Mouse (Mus musculus) kidney, postnatal 36 days (tissue): ENCODE measurements around the gene Tomm5.
"Not testable (repeated sequence)": the region's sequence is repeated elsewhere in the genome, so short reads cannot be mapped to it uniquely, and the experiment has no call there.

Source experiments
- DNase-seq, 2 experiments: peaks; one replicate each; pipeline ENCODE4 v3.0.0; 2021 to 2022; ENCODE audit warnings: mixed read lengths in 2 of 2

Gene Tomm5

DNA sequence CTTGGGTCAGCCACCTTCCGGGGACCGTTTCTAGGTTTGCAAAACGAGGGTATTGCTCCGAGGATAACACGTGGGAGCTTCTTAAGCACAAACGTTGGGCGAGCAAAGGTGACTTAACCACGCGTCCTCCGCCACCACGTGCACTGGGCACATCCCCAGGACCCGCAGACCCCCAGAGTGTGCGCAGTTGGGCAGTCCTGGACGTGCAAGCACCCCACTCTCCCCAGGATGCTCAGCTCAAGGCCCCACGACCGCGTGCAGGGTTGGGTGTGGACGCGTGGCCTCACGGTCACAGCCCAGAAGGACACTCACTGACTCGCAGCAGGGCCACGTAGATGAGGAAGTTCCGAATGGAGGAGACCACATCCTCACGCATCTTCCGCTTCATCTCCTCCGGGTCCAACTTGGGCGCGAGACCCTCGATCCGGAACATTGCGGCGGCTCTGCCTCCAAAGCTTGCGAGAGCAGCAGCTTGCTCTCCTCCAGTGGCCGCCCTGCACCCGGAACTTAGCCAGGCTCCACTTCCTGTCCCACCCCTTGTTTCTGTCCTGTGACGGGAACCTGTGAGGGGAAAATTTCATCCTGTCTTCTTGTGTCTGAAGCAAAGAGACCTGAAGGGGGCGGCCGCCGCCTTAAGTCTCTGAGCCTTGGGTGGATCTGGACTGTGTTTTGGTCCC lies at the start of gene Tomm5:
Gene Tomm5, minus strand, starts transcription at position 514 of the 677 bp plus-strand sequence.
- DNase-seq: peak; percentile 94 to 95

DNA sequence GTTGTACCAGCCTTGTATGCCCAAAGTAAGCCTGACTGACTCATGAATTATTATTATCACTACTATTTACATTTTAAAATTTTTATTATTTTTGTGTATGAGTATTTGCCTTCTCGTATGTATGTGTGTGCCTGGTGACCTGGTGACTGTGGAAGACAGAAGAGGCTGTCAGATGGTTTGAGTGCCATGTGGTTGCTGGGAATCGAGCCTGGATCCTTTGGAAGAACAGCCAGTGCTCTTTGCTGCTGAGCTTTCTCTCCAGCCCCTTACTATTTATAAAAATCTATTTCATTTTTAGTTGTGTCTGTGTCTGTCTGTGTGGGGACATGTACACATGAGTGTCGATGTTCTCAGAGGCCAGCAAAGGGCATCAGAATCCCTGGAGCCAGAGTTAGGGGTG lies 48.5 kb upstream of the Tomm5 start:
- no peak for DNase-seq

DNA sequence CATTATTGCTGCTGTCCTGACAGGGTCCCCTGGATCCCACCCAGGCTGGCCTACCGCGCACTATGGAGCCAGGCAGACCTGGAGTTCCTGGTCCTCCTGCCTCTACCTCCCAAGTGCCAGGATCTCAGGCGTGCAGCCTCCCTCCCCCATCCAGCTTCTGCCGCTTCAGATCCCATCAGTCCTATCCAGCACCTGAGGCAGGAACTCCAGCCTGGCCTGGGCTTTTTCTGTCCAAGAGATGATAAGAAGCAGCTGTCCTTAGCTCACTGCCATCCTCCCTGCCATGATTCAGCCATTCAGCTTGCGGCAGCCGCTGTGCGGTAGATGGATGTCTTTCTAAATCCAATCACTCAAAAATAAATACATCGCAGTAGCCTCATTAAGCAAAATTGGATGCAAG lies 35.1 kb upstream of the Tomm5 start:
- no peak for DNase-seq

DNA sequence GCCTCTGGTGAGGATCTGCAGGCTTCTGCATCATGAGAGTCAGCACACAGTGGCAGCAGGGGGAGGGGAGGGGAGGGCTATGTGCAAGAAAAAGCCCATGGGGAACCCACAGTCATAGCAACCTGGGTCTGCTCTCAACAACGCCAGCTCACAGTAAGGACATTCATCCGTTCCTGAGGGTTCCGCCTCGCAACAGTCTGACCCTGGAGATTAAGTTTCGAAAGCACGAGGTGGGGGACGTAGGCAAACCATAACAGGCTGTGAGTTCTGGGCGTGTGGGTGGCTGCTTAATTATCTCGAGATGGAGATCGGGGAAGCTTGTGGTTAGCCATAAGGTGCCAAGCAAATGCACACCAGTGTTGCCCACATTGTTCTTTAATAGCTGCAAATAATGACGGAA lies 34.5 kb upstream of the Tomm5 start:
- no peak for DNase-seq

DNA sequence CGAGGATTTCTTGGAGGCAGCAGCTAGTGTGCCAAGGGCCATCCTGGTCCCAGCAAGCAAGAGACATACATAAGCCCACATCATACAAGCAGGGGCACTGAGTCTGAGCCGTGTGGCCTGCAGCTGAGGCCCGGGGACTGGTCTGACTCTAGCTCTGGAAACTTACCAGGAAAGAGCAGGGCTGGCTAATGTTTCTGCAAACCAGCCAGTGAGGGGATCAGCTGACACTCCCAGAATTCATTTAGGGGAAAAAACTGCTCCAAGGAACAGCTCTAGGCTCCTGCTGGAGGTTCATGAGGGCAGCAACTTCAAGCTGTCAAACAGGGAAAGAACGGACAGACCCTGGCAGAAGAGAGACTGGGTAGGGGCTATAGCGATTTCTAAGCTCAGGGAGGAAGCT lies 33.9 kb upstream of the Tomm5 start:
- DNase-seq: no peak

DNA sequence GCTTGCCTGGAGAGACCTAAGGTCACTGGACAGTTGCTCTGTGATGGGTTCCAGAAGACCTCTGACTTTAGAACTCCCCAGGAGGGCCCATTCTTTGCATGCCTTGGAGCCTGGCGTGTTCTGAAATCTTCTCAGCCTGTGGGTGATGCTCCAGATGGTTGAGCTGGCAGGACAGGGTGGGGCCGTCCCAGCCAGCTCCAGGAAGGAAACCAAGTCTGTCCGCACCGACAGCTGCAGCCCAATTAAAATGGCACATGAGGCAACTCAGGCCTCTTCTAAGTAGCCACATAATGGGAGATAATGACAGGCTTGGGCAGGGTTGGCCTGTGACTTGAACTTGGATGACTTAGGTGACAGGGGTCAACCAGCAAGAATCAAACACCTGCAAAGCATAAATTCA lies 29.7 kb upstream of the Tomm5 start:
- DNase-seq: peak; percentile 17 to 18

DNA sequence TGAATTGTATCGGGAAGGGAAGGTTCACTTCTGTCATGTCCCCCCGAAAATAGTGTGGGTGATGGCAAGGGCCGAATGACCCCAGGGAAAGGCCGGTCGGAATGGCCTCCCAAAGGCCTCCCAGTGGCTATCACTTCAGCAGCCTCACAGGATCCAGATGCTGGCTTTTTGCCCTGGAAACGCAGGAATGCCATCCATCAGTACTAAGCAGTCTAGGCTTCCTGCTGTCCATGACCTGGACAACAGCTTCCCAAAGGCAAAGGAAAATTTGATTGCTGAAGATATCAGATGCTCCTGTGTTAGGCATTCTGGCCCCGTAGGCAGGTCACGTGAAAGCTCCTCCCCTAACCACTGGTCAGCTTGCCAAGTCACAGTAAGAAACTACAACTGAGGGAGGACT lies 26.6 kb upstream of the Tomm5 start:
- peak; percentile 32 to 42 for DNase-seq

DNA sequence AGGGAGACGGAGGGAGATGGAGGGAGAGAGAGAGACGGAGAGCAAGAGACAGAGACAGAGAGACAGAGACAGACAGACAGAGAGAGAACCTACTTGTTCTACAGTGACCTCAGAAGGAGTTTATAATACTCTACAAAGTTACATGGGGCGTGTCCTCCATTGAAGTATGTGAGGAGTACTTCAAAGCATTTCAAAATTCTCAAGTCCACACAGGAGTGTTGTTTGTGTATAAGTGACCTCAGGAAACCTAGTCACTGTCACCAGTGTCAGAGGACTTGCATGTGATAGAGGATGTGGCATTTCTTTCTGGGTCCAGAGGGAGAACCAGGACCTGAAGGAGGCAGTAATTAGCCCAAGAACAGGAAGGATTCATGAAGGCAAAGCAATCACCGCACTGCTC lies 23.1 kb upstream of the Tomm5 start:
- DNase-seq: no peak

DNA sequence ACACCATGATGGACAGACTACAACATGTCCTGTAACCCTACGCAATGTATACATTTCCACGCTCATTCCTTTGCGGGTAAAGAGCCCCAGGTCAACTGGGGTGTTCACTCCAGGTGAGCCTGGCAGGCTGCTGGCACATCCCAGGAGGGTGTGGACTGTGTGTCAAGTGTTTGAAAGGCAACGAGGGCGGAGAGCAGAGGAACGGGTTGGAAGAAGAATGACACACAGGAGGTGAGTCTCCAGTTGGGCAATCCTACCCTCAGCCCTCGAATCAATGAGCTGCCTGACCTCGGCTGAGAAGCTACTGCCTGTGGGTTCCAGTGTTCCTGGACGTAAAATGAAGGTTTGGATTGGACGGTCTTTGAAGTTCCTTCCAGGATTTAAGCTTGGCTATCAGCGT lies 13.4 kb upstream of the Tomm5 start:
- no peak for DNase-seq

DNA sequence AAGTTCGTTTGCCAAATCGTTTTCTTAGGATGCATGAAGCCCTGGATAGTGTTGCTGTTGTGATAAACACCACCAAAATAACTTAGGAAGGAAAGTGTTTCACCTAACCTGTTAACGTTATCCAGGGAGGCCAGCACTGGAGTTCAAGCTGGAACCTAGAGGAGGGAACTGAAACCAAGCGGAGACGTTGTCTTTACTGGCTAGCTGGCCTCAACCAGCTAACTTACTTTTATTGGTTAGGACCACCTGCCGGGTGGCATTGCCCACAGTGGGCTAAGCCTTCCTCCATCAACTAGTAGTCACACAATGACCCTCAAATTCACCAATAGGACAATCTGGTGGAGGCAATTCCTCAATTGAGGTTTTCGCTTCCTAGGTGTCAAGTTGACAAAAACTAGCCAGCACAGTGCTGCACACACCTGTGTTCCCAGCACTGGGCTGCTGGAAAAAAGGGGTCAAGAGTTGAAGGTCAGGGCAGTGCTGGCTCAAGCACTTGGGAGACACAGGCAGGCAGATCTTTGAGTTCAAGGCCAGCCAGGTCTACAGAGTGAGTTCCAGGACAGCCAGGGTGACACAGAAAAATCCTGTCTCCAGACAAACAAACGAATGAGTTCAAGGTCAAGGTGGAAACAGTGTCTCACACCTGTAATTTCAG lies 669 bp upstream of the Tomm5 start:
- no peak for DNase-seq

DNA sequence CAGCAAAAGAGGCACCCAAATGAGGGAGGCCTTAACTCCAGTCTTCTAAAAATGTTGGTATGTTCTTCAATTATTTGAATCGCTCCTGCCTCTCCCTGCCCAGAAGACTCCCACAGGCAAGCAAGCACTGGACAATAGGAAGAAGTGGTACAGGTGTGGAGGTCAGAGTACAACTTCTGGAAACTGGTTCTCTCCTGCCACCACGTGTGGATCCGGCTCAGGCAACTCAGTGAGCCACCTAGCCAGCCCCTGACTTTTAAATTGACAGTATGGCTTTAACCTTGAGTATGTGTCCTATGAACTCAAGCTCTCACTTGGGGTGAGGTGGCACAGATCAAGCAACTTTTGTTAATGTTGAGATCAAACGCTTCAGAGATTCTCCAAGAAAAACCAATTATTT lies 848 bp downstream of the Tomm5 start:
- peak; percentile 35 to 46 for DNase-seq

DNA sequence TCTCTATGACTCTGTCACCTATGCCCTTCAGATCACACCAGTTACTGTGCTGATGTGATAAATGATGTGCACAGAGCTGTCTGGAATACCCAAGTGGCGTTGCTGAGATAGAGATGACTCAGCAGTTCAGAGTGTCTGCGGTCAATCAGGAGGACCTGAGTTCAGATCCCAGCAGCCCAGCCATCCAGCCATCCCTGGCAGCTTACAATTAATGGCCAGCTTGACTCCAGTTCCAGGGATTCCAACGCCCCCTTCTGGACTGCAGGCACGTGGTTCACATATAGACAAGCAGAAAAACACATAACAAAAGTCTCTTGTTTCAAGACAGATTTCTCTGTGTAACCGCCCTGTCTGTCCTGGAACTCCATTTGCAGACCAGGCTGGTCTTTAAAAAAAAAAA lies 1.5 kb downstream of the Tomm5 start:
- DNase-seq: no peak

DNA sequence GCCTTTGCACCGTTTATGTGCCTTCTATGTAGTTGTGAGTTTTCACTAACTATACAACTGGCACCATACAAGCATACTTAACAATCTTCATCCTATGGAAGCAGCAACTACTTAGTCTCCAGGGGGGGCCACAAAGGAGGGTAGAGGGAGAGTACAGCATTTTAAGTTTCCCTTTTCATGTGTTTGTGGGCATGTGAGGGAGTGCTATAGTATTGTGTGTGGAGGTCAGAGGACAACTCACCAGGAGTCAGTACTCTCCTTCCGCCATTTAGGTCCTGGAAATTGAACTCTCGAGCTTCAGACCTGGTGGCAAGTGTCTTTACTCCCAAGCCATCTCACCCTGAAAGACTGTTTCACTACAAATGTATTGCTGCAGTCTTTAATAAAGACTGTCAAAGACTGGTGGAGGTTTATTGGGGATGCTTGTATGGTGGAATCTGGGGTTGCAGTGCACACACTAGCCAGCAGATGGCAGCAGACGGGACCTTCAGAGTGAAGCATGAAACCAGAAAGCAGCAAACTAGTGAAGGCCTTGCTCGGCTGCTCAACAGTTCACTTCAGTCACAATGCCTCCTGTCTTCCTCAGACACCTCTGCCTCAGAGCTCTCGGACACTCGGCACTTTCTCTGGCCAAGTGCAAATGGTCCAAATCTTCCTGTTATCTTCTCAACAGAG lies 10.6 kb downstream of the Tomm5 start:
- peak; percentile 59 to 87 for DNase-seq

DNA sequence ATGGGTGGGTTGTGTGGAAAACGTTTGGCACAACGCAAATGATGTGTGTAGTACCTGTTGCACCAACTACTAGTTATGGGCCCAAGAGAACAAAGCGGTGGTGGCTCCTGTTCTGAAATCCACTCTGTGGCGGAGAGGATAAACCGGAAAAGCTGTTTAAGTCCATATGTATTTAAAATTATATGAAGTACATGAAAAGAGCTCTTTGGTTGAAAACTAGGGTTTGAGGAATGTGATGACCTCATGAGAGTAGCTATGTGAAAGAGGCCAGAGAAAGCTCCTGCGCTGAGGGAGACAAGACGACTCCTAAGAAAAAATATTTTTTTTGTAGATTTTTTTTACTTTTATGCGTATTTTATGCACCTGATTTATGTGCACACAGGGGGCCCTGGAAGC lies 23.0 kb downstream of the Tomm5 start:
- no peak for DNase-seq

DNA sequence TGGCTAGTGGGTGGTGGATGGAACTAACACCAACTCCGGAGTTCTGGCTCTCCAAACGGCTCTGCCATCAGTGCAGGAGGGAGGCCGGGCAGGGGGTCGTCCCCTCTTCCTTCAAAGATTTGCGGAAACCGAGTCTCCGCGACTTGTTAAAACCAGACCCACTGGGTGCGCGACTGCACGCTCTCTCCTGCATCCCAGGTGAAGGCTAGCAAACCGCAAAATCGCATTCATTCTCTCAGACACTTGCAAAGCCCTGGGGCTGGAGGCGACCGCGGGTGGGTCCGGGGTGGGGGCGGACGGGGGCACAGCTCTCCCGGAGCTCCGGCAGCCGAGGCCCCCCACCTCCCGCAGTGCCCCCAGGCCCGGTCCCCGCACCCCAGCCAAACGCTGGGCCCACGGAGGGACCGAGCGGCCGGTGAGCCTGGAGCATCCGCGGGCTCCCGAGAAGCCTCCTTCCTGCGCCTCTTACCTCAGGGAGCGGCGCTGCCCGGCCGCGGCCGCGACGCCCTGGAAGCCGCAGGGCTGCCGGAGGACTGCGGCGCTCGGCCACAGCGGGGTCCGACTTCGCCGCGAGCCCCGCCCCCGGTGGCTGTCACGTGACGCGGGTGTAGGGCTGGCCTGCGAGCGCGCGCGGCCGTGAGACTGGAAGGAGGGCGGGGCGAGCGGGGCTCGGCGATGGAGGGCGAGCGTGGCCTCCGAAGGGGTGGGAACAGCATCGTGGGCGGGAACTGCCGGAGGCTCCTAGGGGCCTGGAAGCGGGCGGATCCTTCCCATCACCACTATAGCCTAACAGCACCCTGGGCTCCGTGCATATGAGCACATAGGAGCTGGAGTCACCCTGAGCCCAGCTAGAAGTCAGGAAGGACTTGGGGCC lies 23.7 kb downstream of the Tomm5 start, which contains the start of gene Fbxo10:
Gene Fbxo10, minus strand, starts transcription at position 584 of the 874 bp plus-strand sequence.
- peak; percentile 94 to 99 for DNase-seq

DNA sequence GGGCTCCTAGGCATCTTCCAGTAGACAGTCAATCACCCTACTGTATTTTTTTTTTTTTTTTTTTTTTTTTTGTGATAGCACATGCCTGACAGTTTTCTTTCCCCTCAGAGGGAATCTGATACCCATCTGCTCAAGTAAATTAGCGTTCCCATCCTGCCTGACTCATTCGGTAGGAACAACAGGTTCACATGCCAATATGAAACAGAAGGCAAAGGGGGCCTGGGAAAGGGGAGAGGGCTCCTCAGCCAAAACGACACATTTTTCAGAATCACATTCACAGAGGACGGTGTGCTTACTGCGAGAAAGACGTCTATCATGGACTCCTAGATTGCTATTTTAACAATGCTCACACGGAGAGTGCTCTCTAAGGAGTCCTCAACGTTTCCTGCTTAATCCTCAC lies 24.4 kb downstream of the Tomm5 start:
- DNase-seq: no peak

DNA sequence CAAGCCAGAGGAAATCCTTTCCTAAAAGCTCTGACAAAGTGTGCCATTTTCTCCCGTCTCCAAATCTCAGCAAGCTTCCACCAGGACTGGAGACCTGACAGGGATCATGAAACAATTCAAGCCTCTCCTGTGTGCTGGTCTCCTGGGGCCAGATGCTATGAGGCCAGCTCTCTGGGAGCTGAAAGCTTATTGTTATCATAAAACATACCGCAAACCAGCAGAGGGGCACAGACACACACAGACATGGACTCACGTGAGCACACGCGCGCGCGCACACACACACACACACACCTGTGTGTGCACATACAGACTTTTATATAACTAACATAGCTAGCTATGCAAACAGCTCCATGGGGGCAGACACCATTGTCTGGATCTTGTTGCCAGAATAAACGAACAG lies 25.0 kb downstream of the Tomm5 start:
- no peak for DNase-seq

DNA sequence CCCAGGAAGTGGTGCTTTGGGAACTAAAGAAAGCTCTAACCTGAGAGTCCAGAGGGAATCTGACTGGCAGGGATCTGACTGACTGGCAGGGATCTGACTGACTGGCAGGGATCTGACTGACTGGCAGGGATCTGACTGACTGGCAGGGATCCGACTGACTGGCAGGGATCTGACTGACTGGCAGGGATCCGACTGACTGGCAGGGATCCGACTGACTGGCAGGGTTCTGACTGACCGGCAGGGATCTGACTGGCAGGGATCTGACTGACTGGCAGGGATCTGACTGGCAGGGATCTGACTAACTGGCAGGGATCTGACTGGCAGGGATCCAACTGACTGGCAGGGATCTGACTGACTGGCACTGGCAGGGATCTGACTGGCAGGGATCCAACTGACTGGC lies 26.9 kb downstream of the Tomm5 start:
- DNase-seq: not testable (repeated sequence)

DNA sequence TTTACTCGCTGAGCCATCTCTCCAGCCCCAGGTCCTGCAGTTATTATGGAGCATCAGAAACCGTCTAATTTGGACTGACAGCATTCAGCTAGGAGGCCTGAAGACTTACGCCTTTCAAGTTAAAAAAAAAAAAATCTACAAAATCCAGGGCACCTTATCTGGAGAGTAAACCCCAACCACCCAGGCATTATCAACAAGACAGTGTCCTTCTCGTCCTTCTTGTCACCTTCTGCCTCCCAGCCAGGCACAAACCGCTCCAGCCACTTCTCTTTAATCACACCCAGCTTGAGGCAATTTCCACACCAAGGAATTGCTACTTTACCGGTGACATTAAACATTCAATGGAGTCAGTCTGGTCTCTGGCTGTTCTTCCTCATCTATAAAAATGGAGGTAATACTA lies 34.4 kb downstream of the Tomm5 start:
- no peak for DNase-seq

DNA sequence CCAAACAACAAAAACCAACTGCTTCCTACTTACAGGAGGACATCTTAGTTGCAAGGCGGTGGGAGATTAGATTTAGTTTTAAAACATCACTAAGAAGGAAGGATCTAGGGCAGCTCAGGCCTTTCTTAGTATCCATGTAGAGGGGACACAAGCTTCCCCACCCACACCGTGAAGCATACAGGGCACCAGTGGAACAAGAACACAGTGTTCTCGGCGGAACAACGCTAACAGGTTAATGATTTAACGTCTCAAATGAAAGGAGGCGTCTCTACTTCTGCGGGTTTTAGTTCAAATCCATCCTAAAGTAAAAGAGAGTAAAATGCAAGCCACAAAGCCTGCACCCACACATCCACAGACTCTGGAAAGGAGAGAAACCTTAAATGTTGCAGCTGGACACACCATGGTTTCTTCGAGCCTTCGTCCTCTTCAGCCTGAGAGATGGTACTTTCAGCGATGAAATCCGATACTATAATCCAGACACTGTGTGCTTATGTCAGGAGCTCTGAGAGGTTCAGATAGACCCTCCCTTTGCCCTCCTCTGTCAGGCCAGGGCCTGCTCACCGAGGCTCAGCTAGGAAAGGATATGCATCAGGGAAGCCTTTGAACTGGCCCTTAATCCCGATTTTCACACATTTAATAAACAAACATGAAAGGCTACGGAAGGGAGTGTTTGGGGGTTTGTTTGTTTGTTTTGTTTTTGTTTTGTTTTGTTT lies 35.5 kb downstream of the Tomm5 start:
- peak; percentile 46 to 47 for DNase-seq

DNA sequence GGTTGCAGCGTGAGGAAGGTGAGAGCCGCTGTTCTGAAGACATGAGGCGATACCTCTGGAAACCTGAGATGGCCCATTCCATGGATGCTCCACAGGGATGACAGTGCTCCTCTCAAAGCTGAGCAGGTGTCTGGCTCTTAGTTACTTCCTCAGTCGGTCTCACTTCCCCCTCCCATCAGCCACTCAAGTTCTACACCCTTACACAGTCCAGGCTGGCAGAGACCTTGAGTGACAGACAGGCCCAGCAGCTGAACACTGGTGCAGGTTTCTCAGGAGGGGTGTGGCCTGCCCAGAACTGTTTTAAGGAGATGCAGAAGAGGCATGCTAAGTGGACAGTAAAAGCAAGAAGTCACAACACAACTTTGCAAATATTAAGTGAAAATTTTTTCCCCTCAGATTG lies 40.2 kb downstream of the Tomm5 start:
- DNase-seq: no peak

DNA sequence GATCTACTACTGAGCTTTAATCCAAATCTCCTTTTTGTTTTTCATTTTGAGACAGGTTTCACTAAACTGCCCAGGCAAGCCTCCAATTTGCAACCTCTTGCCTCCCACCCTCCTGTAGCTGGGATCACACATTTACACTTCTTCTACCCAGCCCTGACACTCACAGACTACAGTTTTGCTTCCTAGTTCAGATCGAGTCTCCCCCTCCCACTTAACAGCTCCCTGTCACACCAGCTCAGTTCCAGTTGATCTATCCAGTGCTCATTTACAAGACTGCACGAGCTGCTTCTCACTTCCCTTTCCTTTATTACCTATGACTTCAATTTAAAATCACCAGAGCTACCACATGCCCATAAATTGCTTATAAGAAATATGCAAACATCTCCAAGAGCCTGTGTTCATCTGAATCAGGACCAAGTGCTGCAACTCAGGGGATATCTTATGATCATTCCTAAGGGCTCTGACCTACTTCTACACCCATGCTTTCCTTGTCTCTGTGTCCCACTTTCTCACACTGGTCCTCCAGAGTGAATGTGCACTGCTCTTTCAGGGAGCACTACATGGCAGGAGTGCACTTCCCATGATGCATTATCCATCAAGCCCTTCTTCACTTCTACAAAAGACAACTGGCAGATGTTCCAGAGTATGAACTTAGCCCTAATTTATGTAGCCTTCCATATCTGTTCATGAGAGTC lies 41.7 kb downstream of the Tomm5 start:
- no peak for DNase-seq
